Mouse (Mus musculus) C2C12 (cell line): ENCODE data around the gene Ppp2r1b. TPM values are rescaled to one million over a fixed set of nuclear protein-coding genes. Genes with fewer than 3 reads are reported as not detected.

Experiments used
- H3K27me3 ChIP-seq: one replicate; pipeline ENCODE4 v1.6.1; 2011; ENCODE audit not compliant: control insufficient read depth, insufficient read depth, insufficient read length
- H3K36me3 ChIP-seq: one replicate; pipeline ENCODE4 v1.6.1; 2011; ENCODE audit not compliant: control insufficient read depth, insufficient read depth
- H3K4me3 ChIP-seq: one replicate; pipeline ENCODE4 v1.5.1; 2011; ENCODE audit warnings: mild to moderate bottlenecking, control low read depth; ENCODE audit not compliant: poor library complexity, insufficient read depth, severe bottlenecking
- H3K79me2 ChIP-seq: one replicate; pipeline ENCODE4 v1.6.1; 2011; ENCODE audit not compliant: control insufficient read depth, insufficient read depth
- H3K79me3 ChIP-seq: one replicate; pipeline ENCODE4 v1.6.1; 2011; ENCODE audit warnings: low read depth, control low read depth
- H3ac ChIP-seq: one replicate; pipeline ENCODE3; 2011; ENCODE audit warnings: low read depth; ENCODE audit not compliant: control insufficient read depth, insufficient read length
- CEBPB ChIP-seq: IDR thresholded peaks from one replicate; pipeline ENCODE4 v1.6.1; 2011; ENCODE audit warnings: low read depth, mild to moderate bottlenecking, control low read depth, moderate library complexity
- CTCF ChIP-seq: IDR thresholded peaks from one replicate; pipeline ENCODE4 v1.5.1; 2011; ENCODE audit not compliant: control insufficient read depth, insufficient read depth, insufficient read length
- FOSL1 ChIP-seq: IDR thresholded peaks from one replicate; pipeline ENCODE4 v1.8.0; 2011; ENCODE audit warnings: mild to moderate bottlenecking, low read length; ENCODE audit not compliant: poor library complexity, insufficient read depth, severe bottlenecking
- MAX ChIP-seq: IDR thresholded peaks from one replicate; pipeline ENCODE4 v1.6.1; 2011; ENCODE audit warnings: mild to moderate bottlenecking, control low read depth
- MYOD1 ChIP-seq: IDR thresholded peaks from one replicate; pipeline ENCODE4 v1.6.1; 2011; ENCODE audit warnings: low read depth; ENCODE audit not compliant: control insufficient read depth, insufficient read length
- MYOG ChIP-seq: IDR thresholded peaks from one replicate; pipeline ENCODE4 v1.6.1; 2011; ENCODE audit not compliant: control insufficient read depth, insufficient read length; ENCODE audit errors: extremely low read depth
- USF1 ChIP-seq: IDR thresholded peaks from one replicate; pipeline ENCODE4 v1.6.1; 2011; ENCODE audit warnings: low read depth, mild to moderate bottlenecking, control low read depth, moderate library complexity
- long read RNA-seq, 2 experiments: library from polyadenylated mRNA; unstranded; transcript quantifications; one replicate each; pipeline ENCODE4 v2.0.0; 2019 to 2020
- polyA plus RNA-seq: library from polyadenylated mRNA; unstranded; fragments of >200 nt; fragmentation: generic; extraction: Trizol; gene quantifications from one replicate; pipeline ENCODE4 v1.2.1, GENCODE M21; 2012; ENCODE audit warnings: missing spikeins

Ppp2r1b gene
- polyA plus RNA-seq, result 26.7 TPM
- long read RNA-seq, experiment 1, transcript Ppp2r1b-202 (15 exons, 3,430 nt), result major isoform, 34 of 43 reads
- long read RNA-seq, experiment 1, partial matches to known transcripts, result 3 of 43 reads
- long read RNA-seq, experiment 1, other reads (novel, unspliced or antisense), result 6 of 43 reads
- long read RNA-seq, experiment 2, transcript Ppp2r1b-205 (13 exons, 1,523 nt), result minor isoform, 5 of 689 reads
- long read RNA-seq, experiment 2, transcript Ppp2r1b-202 (15 exons, 3,430 nt), result major isoform, 630 of 689 reads
- long read RNA-seq, experiment 2, partial matches to known transcripts, result 16 of 689 reads
- long read RNA-seq, experiment 2, other reads (novel, unspliced or antisense), result 38 of 689 reads

DNA sequence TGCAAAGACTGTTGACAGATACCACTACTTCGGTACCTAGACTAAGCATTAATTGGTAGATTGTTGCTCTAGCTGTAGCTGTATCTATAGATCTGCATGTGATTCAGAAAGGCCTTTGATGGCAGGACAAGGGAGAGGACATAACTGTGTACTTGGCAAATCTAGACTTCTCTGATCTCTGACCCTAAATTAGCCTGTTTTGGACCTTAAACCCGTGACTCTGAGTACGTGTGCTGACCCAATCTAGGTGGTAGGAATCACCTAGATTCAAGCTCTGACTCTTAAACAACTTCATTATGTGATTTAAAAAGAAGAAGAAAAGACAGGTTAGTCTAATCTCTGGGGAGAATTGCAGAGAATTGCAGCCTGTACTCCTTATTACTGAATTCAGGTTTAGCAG is at the start of gene Ppp2r1b:
Ppp2r1b (plus strand) TSS at position 221 of the 400 bp plus-strand sequence.
- Histone ChIP-seq H3K4me3 (no peak within 1 kb of the TSS), H3K36me3 (peaks cover 5% of the 10 kb centered on the region), H3K79me3 (no peaks in the 10 kb centered on the region), H3ac (no peak within 1 kb of the TSS), H3K27me3 (no peaks in the 10 kb centered on the region), H3K79me2 (no peaks in the 10 kb centered on the region)
- TF ChIP-seq MYOG, result no peak
- no peak for TF ChIP-seq MYOD1
- no peak for TF ChIP-seq FOSL1
- TF ChIP-seq MAX, result no peak
- no peak for TF ChIP-seq CEBPB
- no peak for TF ChIP-seq CTCF
- TF ChIP-seq USF1, result no peak

DNA sequence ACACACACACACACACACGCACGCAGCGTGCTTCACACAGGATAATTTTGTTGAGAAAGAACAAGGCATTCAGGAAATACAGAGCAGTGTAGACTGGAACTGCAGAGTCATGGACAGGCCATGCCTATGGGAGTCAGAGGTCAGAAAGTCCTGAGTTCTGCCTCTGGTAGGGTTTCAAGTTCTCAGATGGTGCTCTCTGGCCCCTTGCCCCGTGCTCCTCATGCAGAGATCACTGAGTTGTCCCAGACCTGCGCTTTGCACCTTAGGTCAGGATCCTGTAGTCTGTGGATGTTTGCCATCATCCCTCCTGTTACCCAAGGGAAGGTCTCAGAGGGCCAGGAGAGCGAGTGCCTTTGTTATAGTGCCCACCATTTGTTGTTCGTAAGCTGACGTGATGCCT is 48.3 kb upstream of the Ppp2r1b start:
- Histone ChIP-seq H3K27me3 (no peaks in the 10 kb centered on the region), H3ac (no peak overlapping the region), H3K4me3 (no peak overlapping the region), H3K79me3 (no peaks in the 10 kb centered on the region), H3K79me2 (no peaks in the 10 kb centered on the region), H3K36me3 (no peaks in the 10 kb centered on the region)
- TF ChIP-seq FOSL1 (no peak), USF1 (no peak), CTCF (no peak), CEBPB (no peak), MYOD1 (no peak)

DNA sequence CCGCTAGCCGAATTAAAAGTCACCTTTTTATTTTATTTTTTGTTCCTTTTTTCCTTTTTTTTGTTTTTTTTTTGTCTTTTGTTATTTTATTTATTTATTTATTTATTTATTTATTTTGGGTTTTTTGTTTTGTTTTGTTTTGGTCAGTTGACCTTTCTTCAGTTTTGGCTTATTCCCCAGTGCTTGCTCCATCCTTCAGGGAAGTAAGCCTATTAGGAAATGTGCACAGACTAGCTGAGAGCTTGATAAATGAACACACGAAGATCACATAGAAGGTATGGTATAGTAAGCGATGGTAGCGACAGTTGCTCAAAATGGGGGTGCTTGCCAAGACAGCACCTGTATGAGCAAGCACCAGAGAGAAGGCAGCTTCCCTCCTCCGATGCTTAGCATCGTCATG is 47.5 kb upstream of the Ppp2r1b start:
- no peak overlapping the region for H3K4me3 ChIP-seq
- H3ac ChIP-seq, result no peak overlapping the region
- no peaks in the 10 kb centered on the region for H3K79me2 ChIP-seq
- TF ChIP-seq CEBPB (no peak), MYOG (no peak), CTCF (no peak), MYOD1 (no peak), USF1 (no peak), FOSL1 (no peak), MAX (no peak)
- no peaks in the 10 kb centered on the region for H3K36me3 ChIP-seq
- H3K27me3 ChIP-seq, result no peaks in the 10 kb centered on the region
- H3K79me3 ChIP-seq, result no peaks in the 10 kb centered on the region

DNA sequence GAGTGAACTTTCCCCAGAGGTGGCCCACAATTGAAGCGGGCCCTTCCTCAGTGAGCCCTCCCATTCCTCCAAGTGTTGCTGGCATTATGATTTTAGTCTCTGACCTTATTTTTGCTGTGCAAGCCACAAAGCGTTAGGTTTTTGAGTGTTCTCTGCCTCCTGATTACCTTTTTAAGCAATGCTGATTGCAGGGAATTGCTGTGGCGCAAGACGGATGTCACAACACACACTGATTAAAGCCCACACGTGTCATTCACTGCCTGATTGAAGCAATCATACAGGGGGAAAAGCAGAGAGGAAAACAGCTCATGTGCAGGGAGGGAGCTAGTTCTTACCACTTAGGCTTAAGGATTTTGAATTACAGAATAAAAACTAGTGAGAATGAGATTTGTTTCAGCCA is 46.7 kb upstream of the Ppp2r1b start:
- Histone ChIP-seq H3K79me2 (no peaks in the 10 kb centered on the region), H3K4me3 (no peak overlapping the region), H3K27me3 (no peaks in the 10 kb centered on the region), H3K79me3 (no peaks in the 10 kb centered on the region), H3K36me3 (no peaks in the 10 kb centered on the region), H3ac (no peak overlapping the region)
- no peak for TF ChIP-seq CEBPB
- no peak for TF ChIP-seq MAX
- TF ChIP-seq MYOG, result no peak
- TF ChIP-seq CTCF, result no peak
- TF ChIP-seq FOSL1, result no peak
- TF ChIP-seq MYOD1, result no peak
- TF ChIP-seq USF1, result no peak

DNA sequence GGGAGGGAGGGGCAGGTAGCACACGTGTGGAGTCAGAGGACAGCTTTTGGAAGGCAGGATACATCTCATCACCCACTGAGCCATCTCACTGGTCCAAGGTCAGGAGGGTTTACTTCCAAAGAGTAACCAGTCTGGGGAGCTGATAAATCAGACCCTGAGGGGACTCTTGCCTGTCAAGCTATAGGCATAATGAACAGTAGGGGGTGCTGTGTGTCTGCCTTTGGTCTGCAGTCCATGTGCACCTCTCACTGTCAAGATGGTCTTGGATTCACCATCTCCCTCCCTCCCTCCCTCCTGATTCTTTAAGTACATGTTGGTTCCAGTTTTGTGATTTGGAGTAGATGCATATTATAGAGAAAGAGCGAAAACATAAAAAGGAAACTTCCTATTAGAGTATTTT is 44.1 kb upstream of the Ppp2r1b start:
- Histone ChIP-seq H3K79me2 (no peaks in the 10 kb centered on the region), H3K36me3 (peaks cover 7% of the 10 kb centered on the region), H3ac (no peak overlapping the region), H3K27me3 (no peaks in the 10 kb centered on the region), H3K79me3 (no peaks in the 10 kb centered on the region), H3K4me3 (no peak overlapping the region)
- TF ChIP-seq MYOD1 (no peak), MAX (no peak), USF1 (no peak), FOSL1 (no peak)

DNA sequence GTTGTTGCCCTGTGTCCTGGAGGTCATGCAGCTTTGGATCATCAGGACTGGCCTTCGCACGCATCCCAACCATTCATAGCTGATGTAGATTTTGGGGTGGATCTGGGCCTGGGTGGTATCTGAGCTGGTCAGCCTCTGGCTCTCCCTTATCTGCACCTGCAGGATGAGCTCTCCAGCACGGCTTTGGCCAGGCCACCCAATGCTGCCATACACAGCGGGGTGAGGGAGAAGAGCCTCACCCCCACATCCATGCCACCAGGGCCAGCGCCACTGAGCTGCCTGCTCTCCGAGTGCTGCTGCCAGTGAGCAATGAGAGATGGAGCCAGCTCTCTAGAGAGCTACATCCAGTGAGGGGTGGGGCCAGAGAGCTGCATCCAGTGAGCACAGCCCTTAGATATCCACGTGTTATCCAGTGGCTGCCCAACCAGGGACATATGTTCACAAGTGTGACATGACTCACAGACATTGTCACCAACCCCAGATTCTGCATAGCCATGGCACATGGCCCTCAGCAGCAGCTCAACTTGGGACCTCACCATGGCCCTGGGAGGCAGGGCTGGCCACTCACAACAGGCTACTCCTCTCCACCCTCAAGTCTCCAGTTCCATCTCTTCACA is 41.9 kb upstream of the Ppp2r1b start:
- Histone ChIP-seq H3ac (no peak overlapping the region), H3K4me3 (no peak overlapping the region), H3K36me3 (peaks cover 7% of the 10 kb centered on the region), H3K79me2 (no peaks in the 10 kb centered on the region), H3K27me3 (no peaks in the 10 kb centered on the region), H3K79me3 (no peaks in the 10 kb centered on the region)
- TF ChIP-seq FOSL1, result no peak
- TF ChIP-seq MAX, result no peak
- no peak for TF ChIP-seq CTCF
- no peak for TF ChIP-seq CEBPB
